Mouse (Mus musculus): ENCODE measurements at regions not wholly inside any gene's neighbourhood (a gene's known extent, or its start where the extent isn't known, plus 50 kb on each side); places are given as distances from the start of the nearest gene placed in this dataset.

- no peak for DNase-seq (ENCODE audit: low spot score)
Measured at GRCm38 (mm10) chr4:131577571-131577970, 260.5 kb downstream of the Ptpru start.

- no peak for DNase-seq (ENCODE audit: low spot score)
Measured at GRCm38 (mm10) chr4:131585946-131586345, 252.1 kb downstream of the Ptpru start.

GRCm38 (mm10) chr4:131587536-131587935, 250.6 kb downstream of the Ptpru start:
- no peak for DNase-seq (ENCODE audit: low spot score)

GRCm38 (mm10) chr4:131590136-131590535, 248.0 kb downstream of the Ptpru start:
- DNase-seq (ENCODE audit: low spot score): no peak

GRCm38 (mm10) chr4:131591456-131591855, 246.6 kb downstream of the Ptpru start:
- DNase-seq (ENCODE audit: low spot score): no peak

- no peak for DNase-seq (ENCODE audit: low spot score)
Measured at GRCm38 (mm10) chr4:131597996-131598395, 240.1 kb downstream of the Ptpru start.

- DNase-seq (ENCODE audit: low spot score): no peak
Measured at GRCm38 (mm10) chr4:131614434-131614833, 223.7 kb downstream of the Ptpru start.

DNA sequence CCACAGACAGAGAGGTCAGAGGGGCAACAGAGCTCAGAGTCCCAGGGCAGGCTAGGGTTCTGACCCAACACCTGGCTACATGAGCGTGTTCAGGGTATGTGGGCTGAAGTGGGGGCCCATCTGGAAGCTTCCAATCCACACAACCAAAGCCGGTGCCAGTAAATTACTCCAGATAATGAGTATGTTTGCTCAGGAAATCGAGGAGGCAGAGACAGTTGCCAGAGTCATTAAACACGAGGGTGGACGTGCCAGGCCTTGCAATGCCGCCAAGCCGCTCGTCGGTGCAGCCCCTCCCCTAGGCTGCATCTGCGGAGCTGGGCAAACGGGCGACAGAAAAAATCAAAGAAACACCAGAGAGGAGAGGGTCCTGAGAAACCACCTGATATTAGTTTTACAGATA, 222.5 kb downstream of the Ptpru start:
- DNase-seq (ENCODE audit: low spot score): no peak

DNA sequence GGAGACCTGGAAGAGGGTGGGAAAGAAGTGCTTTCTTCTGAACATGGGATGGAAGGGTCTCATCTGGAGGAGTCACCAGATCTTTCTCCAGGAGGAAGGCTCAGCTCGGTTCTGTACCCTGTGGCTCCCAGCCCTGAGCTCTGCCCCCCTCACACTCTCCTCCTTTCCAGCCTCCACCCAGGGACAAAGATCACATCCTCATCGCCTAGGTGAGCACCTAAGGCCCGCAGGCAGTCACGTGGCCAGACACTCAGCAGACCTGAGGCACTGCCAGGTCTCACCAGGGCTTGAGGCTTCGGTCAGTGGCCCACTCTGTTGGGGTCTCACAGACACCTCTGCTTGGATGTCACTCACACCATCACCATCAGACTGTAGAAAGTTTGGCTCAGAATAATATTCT, 200.0 kb downstream of the Ptpru start:
- DNase-seq (ENCODE audit: low spot score): no peak

DNA sequence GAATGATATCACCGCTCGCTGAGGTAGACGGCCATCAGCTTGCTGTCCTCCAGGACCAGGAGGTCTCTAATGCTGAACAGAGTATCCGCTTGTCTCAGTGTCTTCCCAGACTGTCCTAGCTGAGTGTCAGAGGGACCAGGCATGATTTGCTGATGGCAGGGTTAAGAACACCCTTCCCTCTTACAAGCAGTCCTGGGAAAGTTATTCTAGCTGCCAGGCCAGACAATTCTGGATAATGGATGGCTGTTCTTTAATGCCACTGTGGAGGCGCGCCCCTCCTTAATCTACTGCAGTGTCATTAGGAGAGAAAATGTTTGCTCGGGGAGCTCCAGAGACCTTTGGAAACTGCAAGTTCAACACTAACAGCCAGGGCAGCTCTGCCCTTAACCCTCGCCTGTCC, 182.1 kb downstream of the Ptpru start:
- no peak for DNase-seq (ENCODE audit: low spot score)

GRCm38 (mm10) chr4:131657922-131658321, 180.2 kb downstream of the Ptpru start:
- no peak for DNase-seq (ENCODE audit: low spot score)

DNA sequence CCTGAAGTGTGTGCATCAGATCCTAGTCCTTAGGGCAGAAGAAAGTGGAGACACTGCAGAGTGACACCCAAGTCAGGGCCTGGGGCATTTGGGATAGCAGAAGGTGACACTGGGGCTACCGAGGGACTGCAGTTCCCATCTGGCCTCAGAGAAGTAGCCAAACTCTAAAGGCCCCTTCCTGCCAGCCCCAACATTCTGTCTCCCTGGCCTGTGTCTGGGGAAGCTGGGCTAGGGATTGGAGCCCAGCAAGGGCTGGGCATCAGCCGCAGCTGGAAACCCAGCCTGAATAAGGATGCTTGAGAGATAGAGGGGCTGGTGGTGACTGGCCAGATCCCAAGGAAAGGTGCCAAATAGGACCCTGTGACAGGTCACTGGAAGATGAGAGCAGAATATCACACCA, 177.2 kb downstream of the Ptpru start:
- DNase-seq (ENCODE audit: low spot score): no peak

DNA sequence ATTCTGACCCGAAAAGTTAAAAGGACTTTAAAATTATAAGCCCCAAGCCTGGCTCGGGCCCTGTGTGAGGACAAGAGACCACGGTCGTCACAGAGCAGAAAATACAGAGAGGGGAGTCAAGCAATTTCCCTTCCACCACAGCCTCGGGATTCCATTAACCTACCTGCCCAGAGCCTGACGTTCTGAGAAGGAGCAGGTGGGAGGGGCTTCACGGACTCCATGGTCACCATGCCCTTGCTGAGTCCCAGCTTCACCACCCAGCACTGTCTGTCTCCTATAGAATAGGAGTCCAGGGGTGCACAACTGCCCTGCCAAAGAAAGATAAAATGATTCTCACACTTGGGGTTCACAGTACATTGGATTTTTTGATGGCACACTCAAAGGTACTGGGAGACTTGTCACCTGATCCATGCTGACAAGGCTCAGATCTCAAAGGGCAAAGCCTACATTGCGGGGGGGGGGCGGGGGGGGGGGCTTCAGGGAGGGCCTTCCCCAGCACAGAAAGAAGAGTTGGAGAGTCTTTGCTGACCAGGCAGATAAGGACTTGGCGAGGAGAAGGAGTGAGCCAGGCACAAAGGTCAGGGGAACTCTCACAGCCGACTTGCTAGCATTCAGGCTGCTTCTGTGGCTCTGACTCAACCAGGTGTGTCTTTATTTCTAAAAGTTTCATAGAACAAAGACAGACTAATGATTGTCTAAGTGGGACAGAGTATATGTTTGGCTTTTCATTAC, 166.1 kb downstream of the Ptpru start:
- DNase-seq (ENCODE audit: low spot score): no peak

- DNase-seq (ENCODE audit: low spot score): no peak
Measured at GRCm38 (mm10) chr4:131677966-131678365, 160.1 kb downstream of the Ptpru start.

DNA sequence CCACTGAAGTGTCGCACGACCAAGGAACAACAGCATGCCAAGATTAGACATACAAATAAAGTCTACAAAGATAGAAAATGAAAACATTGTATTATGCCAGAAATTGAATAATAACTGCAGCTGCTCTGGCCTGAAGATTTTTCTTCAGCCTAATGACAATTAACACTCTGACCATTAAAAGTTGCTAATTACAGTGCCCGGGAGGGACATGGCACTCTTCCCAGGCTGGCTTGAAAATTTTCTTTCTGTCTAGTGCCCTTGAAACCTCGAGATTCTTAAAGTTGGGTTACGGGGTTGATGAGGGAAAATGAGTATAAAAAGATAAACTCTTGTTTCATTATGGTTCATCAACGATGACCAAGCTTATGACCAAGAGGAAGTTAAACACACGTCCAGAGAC, 154.9 kb downstream of the Ptpru start:
- no peak for DNase-seq (ENCODE audit: low spot score)

- DNase-seq (ENCODE audit: low spot score): no peak
Measured at GRCm38 (mm10) chr4:131685544-131685943, 152.5 kb downstream of the Ptpru start.

DNA sequence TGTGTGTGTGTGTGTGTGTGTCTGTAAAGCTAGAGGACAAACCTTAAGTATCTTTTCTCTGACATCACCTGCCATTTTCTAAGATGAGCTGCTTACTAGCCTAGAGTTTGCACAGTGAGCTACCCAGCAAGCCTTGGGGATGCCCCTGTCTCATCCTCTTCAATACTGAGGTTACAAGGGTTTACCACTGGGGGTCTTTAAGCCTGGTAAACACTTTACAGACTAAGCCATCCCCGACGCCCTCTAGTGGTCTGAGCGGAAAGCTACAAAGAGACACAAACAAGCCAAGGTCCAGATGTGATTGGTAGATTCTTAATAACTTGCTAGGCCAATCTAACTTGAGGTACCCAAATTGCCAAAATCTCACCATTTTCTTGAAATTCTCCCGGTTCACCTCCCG, 143.9 kb downstream of the Ptpru start:
- DNase-seq (ENCODE audit: low spot score): no peak

- no peak for DNase-seq (ENCODE audit: low spot score)
Measured at GRCm38 (mm10) chr4:131695941-131696912, 141.9 kb downstream of the Ptpru start.
